Mouse (Mus musculus) midbrain, embryonic 10.5 days (tissue): ENCODE results near the gene Fxyd2. TPM values are rescaled to one million over a fixed set of nuclear protein-coding genes. Genes with fewer than 3 reads are reported as not detected.

Experiments used
- DNase-seq: peaks from one replicate; pipeline ENCODE4 v3.0.0-alpha.2; 2017; ENCODE audit warnings: low spot score
- H3K27ac ChIP-seq: fragments of 300-500 bp; sonication (generic); replicated peaks from 2 replicates; pipeline ENCODE4 v1.5.1; 2016; ENCODE audit warnings: mild to moderate bottlenecking
- H3K27me3 ChIP-seq: fragments of 300-500 bp; sonication (generic); 2 replicates; pipeline ENCODE4 v1.6.1; 2016; ENCODE audit warnings: low read depth, mild to moderate bottlenecking; ENCODE audit not compliant: poor library complexity, severe bottlenecking
- H3K36me3 ChIP-seq: fragments of 300-500 bp; sonication (generic); 2 replicates; pipeline ENCODE4 v1.6.1; 2016; ENCODE audit warnings: mild to moderate bottlenecking, moderate library complexity
- H3K4me1 ChIP-seq: fragments of 300-500 bp; sonication (generic); 2 replicates; pipeline ENCODE4 v1.6.1; 2016
- H3K4me3 ChIP-seq: fragments of 300-500 bp; sonication (generic); 2 replicates; pipeline ENCODE4 v1.5.1; 2016; ENCODE audit warnings: mild to moderate bottlenecking, moderate library complexity
- H3K9me3 ChIP-seq: fragments of 300-500 bp; sonication (generic); replicated peaks from 2 replicates; pipeline ENCODE4 v1.6.1; 2016; ENCODE audit warnings: mild to moderate bottlenecking
- WGBS: fragments of 180-500 bp; shearing (Covaris S2); methylation state at CpG from one replicate; pipeline ENCODE4 v1.1.7; 2016; 5-methylcytosine and 5-hydroxymethylcytosine counted together
- polyA plus RNA-seq: library from polyadenylated mRNA; unstranded; fragments of >200 nt; fragmentation: Nextera tagmentation; extraction: Ambion mirVana; gene quantifications from 2 replicates; pipeline ENCODE4 v1.2.1, GENCODE M21; 2016

Gene Fxyd2
- polyA plus RNA-seq, result 0.83 and 1.8 TPM in 2 replicates

DNA sequence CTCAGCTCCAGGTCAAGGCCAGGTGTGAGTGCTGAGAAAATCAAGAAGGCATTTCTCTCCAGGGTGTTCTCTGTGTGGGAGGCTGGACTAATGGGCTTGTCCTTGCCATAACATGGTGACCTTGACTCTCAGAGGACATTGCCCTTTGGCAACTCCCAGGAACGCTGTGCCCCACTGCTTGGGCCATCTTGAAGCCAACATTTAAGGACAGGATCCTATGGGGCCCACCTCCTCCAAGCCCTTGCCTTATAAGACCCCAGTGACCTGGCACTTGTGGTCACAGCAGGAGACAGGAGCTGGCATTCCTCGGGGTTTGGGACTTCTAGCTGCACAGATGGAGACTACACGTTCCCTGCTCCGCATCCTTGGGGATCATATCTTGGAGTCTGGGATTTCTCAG is at the start of gene Fxyd2:
Gene Fxyd2, plus strand, starts transcription at position 236 of the 400 bp plus-strand sequence.
- no peak within 1 kb of the TSS for H3K4me3 ChIP-seq
- no peak for DNase-seq
- H3K9me3 ChIP-seq, result no peaks in the 10 kb centered on the region
- WGBS, result 80% methylated on average over 4 of the region's 4 CpGs
- H3K27ac ChIP-seq, result no peak within 1 kb of the TSS
- H3K27me3 ChIP-seq, result no peaks in the 10 kb centered on the region; the same call in 1 of the 2 replicates
- peaks cover 22% of the 10 kb centered on the region for H3K36me3 ChIP-seq
- no peaks in the 10 kb centered on the region for H3K4me1 ChIP-seq

DNA sequence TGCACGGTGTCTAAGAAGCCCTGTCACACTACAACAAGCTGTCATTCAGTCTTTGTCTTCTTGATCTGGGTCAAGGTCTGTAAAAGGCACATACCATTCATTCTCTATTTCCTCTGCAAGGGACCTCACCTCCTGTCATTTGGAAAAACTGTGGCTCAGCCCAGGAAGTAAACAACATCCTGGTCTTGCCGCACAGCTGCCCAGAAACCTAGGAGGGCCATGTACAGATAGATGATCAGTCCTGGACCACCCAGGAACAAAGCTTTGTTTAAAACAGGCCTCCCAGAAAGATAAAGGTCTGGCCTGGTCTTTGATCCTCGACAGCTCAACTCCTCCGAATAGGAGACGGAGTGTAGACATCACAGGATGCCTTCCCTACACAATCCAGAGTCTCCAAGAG is 49.6 kb upstream of the Fxyd2 start:
- no peak for DNase-seq
- 50% methylated on average over 5 of the region's 5 CpGs for WGBS
- Histone ChIP-seq H3K27ac (no peak overlapping the region), H3K9me3 (no peaks in the 10 kb centered on the region), H3K4me3 (no peak overlapping the region), H3K27me3 (no peaks in the 10 kb centered on the region), H3K4me1 (peaks cover 6% of the 10 kb centered on the region; the same call in 1 of the 2 replicates), H3K36me3 (no peaks in the 10 kb centered on the region)

DNA sequence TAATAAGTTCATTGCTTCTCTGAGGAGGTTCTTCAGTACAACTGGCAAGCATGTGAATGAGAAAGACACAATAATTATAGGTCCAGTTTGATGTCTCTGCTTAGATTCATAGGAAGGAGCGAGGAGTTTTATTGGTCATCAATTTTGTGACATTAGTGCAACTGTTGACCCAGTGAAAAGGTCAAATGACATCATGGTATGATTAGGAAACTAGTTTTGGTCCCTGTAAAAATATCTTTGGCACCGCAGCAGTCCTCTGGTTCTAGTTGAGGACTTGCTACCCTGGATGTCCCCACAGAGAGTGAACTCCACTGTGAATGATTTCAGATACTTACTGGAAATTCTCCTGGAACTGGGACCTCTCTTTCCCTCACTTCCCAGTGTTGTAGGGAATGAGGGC is 44.3 kb upstream of the Fxyd2 start:
- Histone ChIP-seq H3K9me3 (no peaks in the 10 kb centered on the region), H3K27ac (no peak overlapping the region), H3K4me1 (no peaks in the 10 kb centered on the region), H3K4me3 (no peak overlapping the region), H3K27me3 (no peaks in the 10 kb centered on the region), H3K36me3 (no peaks in the 10 kb centered on the region)
- no peak for DNase-seq
- WGBS, result 90% methylated on average over 2 of the region's 2 CpGs

GRCm38 (mm10) chr9:45358356-45358755 is 41.1 kb upstream of the Fxyd2 start:
- H3K27ac ChIP-seq, result no peak overlapping the region
- DNase-seq, result no peak
- H3K9me3 ChIP-seq, result no peaks in the 10 kb centered on the region
- no peaks in the 10 kb centered on the region for H3K4me1 ChIP-seq
- H3K4me3 ChIP-seq, result no peak overlapping the region
- H3K36me3 ChIP-seq, result no peaks in the 10 kb centered on the region
- no peaks in the 10 kb centered on the region for H3K27me3 ChIP-seq
- 82% methylated on average over 7 of the region's 7 CpGs for WGBS

- no peaks in the 10 kb centered on the region for H3K36me3 ChIP-seq
Measured at GRCm38 (mm10) chr9:45362051-45362461, 37.4 kb upstream of the Fxyd2 start.

DNA sequence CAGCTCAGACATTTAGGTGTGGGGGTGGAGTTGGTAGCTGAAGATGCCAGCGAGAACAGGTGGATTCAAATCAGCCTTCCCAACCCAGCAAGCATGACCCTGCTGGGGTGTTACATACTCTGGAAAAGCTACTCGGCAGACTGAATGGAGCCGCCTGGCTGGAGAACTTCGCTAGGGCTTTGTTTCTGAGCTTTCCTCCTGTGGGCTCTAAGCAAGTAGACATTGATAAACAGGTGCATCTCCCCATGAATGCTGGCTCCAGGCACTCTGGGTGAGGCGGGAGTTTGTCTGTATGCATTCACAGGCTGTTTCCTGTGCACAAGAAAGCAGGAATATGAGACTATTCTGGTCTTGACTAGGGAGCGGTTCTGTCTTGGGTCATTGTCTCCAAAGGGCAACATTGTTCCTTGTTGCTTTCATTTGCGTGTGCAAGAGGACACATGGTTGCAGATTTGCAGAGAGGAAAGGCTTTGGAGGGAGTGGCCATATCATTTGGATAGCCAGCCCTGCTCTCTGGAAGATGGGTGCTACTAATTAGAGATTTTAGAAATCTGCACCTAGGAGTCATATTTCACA is 35.7 kb upstream of the Fxyd2 start:
- H3K9me3 ChIP-seq, result no peaks in the 10 kb centered on the region
- no peak overlapping the region for H3K4me3 ChIP-seq
- 65% methylated on average over 7 of the region's 7 CpGs for WGBS
- H3K27ac ChIP-seq, result no peak overlapping the region
- H3K36me3 ChIP-seq, result no peaks in the 10 kb centered on the region
- DNase-seq, result no peak
- H3K27me3 ChIP-seq, result peaks cover 12% of the 10 kb centered on the region
- H3K4me1 ChIP-seq, result peaks cover 7% of the 10 kb centered on the region; the same call in 1 of the 2 replicates

More at GRCm38 (mm10) chr9:45362051-45362461, 37.4 kb upstream of the Fxyd2 start:
- Histone ChIP-seq H3K9me3 (no peaks in the 10 kb centered on the region), H3K4me3 (no peak overlapping the region), H3K27me3 (no peaks in the 10 kb centered on the region), H3K4me1 (0 out of 2 replicates have a peak, but pooled peaks cover 3% of the 10 kb centered on the region), H3K27ac (no peak overlapping the region)
- WGBS, result 56% methylated on average over 2 of the region's 2 CpGs
- no peak for DNase-seq

GRCm38 (mm10) chr9:45367716-45368115 is 31.8 kb upstream of the Fxyd2 start:
- peaks cover 3% of the 10 kb centered on the region; the same call in 1 of the 2 replicates for H3K36me3 ChIP-seq
- H3K4me1 ChIP-seq, result peaks cover 39% of the 10 kb centered on the region
- peaks cover 22% of the 10 kb centered on the region for H3K27me3 ChIP-seq
- no peaks in the 10 kb centered on the region for H3K9me3 ChIP-seq
- 75% methylated on average over 8 of the region's 8 CpGs for WGBS
- no peak for DNase-seq
- no peak overlapping the region for H3K27ac ChIP-seq
- no peak overlapping the region for H3K4me3 ChIP-seq

GRCm38 (mm10) chr9:45368341-45368901 is 31.0 kb upstream of the Fxyd2 start:
- Histone ChIP-seq H3K27ac (no peak overlapping the region), H3K4me3 (no peak overlapping the region), H3K27me3 (peaks cover 22% of the 10 kb centered on the region), H3K9me3 (no peaks in the 10 kb centered on the region), H3K4me1 (peaks cover 44% of the 10 kb centered on the region), H3K36me3 (peaks cover 8% of the 10 kb centered on the region; the same call in 1 of the 2 replicates)
- 76% methylated on average over 5 of the region's 5 CpGs for WGBS
- DNase-seq, result no peak

DNA sequence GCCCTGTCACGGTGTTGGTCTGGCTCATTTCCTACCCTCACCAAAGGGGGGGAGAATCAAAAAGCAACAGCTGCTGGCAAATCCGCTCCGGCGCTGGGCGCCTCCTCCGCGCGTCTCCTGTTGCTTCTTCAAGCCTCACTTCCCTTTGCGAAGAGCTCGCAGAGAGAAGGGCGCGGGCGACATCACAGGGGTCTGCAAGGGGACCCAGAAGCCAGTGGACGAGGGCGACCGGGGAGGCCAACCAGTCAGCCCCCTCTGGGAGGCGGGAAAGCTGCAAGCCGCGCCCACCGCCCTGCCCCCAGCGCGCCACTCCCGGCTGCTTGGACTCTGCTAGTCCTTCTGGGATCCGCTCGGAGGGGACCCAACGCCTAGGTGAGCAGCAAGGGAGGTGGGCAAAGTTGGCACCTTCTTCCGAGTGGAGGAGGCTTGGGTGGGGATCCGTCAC is 29.3 kb upstream of the Fxyd2 start, which contains the start of gene Fxyd6:
Gene Fxyd6, plus strand, starts transcription at position 69 of the 445 bp plus-strand sequence.
- Histone ChIP-seq H3K9me3 (no peaks in the 10 kb centered on the region), H3K4me1 (peaks cover 46% of the 10 kb centered on the region), H3K27ac (peak within 1 kb of the TSS; percentile 92), H3K4me3 (peak within 1 kb of the TSS; percentile 78), H3K27me3 (peaks cover 22% of the 10 kb centered on the region), H3K36me3 (peaks cover 26% of the 10 kb centered on the region)
- WGBS, result 0% methylated on average over 28 of the region's 28 CpGs
- DNase-seq, result peak; percentile 87

DNA sequence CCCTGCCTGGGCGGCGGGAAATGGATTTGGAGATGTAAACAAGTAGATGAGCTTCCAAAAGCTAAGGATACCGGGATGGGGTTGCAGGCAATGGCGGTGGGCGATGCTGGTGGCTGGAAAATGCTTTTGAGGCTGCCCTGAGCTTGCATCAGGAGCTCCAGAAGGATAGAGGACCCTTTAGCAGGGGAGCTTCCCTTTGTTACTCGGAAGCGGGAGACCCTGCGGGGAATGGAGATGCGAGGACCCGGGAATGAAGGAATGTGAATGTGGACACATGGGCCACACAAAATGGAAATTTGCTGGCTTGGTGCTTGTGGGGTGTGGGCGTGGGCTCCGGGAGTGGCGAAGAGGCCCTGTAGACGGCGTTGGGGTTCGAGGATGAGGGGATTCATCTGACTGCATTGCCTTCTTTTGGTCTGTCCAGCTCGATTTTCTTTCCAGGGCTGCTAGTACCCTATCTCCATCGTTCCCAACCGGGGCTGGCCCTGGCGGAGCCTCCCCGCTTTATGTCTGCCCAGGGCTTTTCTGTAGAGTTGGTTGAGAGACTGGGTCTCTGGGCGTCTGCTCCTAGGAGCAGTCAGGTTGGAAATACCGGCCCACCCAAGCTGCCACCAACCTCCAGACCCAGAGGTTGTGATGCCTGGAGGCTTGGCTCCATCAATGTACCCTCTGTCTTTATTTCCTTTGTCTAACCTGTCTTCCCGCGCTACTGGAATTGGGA is 28.7 kb upstream of the Fxyd2 start:
- Histone ChIP-seq H3K36me3 (peaks cover 32% of the 10 kb centered on the region), H3K27ac (peak overlapping the region; percentile 92)
- no peak for DNase-seq

DNA sequence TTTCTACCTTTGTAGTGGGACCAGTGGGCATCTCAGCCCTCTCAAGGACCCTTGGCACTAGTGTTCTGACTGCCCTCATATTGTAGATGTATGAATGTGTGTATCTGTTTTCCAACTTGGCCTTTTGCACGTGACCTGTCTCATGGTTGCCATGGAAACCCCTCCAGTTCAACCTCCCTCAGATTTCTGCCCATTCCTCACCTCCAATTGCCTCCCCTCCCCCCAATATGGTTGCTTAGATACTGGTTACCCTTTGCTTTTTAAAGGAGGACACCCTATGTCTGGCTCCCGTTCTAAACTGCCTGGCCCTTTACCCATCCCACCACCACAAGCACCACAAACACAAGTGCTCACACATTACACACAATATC is 28.1 kb upstream of the Fxyd2 start:
- peak; percentile 41 for DNase-seq
- Histone ChIP-seq H3K27me3 (peaks cover 22% of the 10 kb centered on the region), H3K4me3 (peak overlapping the region; percentile 78), H3K36me3 (peaks cover 37% of the 10 kb centered on the region), H3K9me3 (no peaks in the 10 kb centered on the region), H3K4me1 (peaks cover 46% of the 10 kb centered on the region), H3K27ac (peak overlapping the region; percentile 92)
- 18% methylated on average over 2 of the region's 2 CpGs for WGBS

More for the DNA sequence above, 28.7 kb upstream of the Fxyd2 start:
- H3K4me1 ChIP-seq, result peaks cover 46% of the 10 kb centered on the region
- peaks cover 22% of the 10 kb centered on the region for H3K27me3 ChIP-seq
- WGBS, result 3% methylated on average over 25 of the region's 25 CpGs
- H3K9me3 ChIP-seq, result no peaks in the 10 kb centered on the region
- peak overlapping the region; percentile 78 for H3K4me3 ChIP-seq

GRCm38 (mm10) chr9:45373896-45374295 is 25.6 kb upstream of the Fxyd2 start:
- H3K9me3 ChIP-seq, result no peaks in the 10 kb centered on the region
- DNase-seq, result no peak
- H3K4me1 ChIP-seq, result peaks cover 46% of the 10 kb centered on the region
- H3K36me3 ChIP-seq, result peaks cover 57% of the 10 kb centered on the region
- H3K27me3 ChIP-seq, result peaks cover 9% of the 10 kb centered on the region
- no peak overlapping the region for H3K4me3 ChIP-seq
- 77% methylated on average over 3 of the region's 3 CpGs for WGBS
- no peak overlapping the region for H3K27ac ChIP-seq
